Mouse (Mus musculus) cerebellum, adult 8-10 months (tissue): ENCODE results near the gene Vps8.

Experiments used
- DNase-seq: peaks from one replicate; pipeline ENCODE4 v3.0.0; 2022

Vps8 gene

DNA sequence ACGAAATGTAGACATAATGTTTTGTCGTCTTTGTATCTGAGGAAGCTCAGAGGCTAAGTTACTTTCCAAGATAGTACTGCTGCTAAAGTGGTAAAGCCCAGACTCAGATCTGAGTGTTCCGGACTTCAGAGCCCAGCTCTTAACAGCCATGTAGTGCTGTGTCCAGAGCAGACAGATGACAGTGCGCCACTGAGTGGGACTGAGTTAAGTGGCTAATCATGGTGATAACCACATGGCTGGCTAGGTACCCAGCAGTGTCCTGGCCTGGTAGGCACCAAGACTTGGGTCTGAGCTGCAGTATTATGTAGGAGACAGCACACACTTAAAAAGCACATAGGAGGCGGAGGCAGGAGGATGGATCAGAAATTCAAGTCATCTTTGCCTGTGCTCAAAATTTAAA is 60.9 kb downstream of the Vps8 start:
- DNase-seq: no peak

DNA sequence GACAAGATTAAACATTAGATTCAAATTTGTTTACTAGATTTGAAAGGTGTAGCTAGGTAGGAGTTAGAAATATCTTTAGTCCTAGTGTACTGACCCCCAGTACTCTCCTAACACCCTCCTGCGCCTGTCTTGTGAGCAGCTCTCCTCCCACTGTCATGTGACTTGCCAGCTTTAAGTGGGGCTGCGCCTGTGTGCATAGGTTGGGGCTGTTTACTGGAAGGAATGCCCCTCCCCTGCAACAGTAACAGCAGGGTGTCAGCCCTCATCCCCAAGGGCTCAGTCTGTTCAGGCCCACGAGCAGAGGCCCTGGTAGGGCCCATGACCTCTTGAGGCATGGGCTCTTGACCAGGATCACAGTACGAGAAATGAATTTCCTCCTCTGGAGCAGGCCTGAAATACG is 62.8 kb downstream of the Vps8 start:
- DNase-seq: no peak

DNA sequence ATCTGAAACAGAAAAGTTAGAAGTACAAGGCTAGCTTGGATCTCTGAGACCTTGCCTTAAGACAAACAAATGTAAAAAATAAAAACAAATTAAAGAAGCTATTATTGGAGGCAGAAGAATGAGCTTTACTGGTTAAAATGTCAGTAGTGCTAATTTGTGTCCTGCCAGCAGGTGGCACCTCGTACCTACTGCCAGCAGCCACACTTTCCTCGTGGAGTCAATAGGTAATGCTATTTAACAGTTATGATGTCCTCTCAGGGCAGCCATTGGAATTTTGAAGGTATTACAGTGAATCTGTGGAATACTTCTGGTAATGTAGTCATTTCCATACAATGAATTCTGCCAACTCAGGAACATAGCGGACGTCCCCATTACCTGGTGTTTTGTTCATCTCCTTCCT is 65.5 kb downstream of the Vps8 start:
- DNase-seq: peak; percentile 19

GRCm38 (mm10) chr16:21492346-21492745 is 69.4 kb downstream of the Vps8 start:
- DNase-seq: no peak

DNA sequence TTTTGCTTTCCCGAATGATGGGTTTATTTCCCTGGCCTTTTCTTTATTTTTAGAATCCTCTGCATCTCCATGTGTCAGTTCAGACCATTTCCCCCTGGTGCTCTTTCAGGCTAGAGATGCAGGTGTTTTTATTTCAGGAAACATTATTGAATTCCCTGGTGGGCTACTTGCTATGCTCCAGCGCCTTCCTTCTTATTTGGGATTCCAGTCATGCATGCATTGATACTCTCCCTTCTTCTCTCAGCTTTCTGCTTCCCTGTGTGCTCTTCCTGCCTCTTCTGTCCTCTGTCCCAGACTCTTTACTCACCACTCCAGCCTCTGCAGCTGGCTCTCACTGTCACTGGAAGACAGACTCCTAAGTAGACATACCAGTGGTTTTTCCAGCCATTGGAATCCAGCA is 70.0 kb downstream of the Vps8 start:
- no peak for DNase-seq

GRCm38 (mm10) chr16:21494681-21495080 is 71.8 kb downstream of the Vps8 start:
- no peak for DNase-seq

- DNase-seq: no peak
Observed at GRCm38 (mm10) chr16:21496799-21497198, 73.9 kb downstream of the Vps8 start.

DNA sequence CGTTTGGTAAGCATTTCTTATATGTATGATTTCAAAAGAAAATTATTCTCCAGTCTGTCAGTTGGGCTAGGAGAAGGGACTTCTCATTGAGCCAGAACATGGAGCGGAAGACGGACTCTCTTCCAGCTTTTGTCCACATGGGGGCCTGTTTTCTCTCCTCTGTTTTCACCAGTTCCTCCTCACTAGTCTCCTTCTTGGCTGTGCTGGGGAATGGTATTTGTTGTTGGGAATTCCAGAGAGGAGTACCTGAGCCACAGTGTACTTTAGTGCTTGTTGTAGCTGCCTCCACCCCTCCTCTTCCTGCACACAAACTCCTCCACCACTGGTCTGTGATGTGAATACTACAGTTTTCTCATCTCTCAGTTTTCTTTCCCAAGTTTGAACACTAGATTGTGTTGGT is 74.7 kb downstream of the Vps8 start:
- no peak for DNase-seq

GRCm38 (mm10) chr16:21498984-21499383 is 76.1 kb downstream of the Vps8 start:
- DNase-seq: no peak

DNA sequence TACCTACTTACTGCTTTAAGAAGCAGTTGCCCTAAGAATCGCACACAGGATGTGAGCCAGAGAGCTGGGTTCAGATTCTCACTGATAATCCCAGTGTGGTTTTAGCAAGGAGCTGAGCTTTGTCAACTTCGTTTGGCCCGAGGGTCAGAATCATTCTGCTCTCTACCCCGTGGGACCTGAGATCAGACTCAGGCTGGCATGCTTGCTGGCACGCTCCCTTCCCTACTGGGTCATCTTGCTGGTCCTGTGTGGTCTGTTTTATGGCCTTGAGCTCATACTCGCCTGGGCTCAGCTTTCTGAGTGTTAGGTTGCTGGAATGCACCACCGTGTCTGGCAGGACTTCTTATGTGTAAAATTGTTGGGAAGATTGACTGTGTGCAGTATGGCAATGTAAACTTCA is 76.7 kb downstream of the Vps8 start:
- no peak for DNase-seq

- DNase-seq: no peak
Observed at GRCm38 (mm10) chr16:21518833-21519232, 95.9 kb downstream of the Vps8 start.

DNA sequence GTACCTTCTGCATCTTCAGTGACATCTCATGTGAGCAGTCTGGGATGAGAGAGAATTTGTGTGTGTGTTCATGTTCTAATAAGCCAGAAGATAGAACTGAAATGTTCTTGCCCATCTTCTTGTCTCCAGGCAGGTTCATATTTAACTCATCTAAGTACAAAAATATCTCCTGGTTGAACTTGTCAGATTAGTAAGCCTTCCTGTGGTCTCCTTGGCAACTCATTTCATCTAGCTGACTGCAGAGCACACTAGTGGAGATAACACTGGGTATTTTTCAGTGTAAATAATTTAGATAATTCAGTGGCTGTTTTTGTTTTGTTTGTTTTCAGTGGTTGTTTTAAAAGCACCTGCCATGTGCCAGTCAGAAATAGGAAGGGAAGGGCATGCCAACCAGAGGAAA is 96.9 kb downstream of the Vps8 start:
- no peak for DNase-seq

DNA sequence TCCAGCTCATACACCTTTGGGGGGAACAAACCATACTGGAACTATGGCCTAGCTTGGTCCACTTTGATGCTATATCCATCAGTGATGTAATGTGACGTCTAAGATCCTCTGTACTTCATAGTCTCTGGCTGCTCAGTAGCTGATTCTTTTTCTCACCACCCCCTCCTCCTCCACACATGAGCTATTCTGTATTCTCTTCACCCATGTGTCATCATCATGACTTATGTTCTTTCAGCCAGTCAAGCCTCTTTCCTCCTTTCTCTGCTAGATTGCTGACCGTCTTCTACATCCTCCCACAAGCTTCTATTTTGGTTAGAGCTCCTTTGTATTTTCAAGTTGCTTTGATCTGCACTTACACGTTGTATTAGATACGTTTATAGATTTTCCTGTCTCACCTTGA is 100.8 kb downstream of the Vps8 start:
- no peak for DNase-seq

GRCm38 (mm10) chr16:21525376-21525775 is 102.5 kb downstream of the Vps8 start:
- DNase-seq: no peak

DNA sequence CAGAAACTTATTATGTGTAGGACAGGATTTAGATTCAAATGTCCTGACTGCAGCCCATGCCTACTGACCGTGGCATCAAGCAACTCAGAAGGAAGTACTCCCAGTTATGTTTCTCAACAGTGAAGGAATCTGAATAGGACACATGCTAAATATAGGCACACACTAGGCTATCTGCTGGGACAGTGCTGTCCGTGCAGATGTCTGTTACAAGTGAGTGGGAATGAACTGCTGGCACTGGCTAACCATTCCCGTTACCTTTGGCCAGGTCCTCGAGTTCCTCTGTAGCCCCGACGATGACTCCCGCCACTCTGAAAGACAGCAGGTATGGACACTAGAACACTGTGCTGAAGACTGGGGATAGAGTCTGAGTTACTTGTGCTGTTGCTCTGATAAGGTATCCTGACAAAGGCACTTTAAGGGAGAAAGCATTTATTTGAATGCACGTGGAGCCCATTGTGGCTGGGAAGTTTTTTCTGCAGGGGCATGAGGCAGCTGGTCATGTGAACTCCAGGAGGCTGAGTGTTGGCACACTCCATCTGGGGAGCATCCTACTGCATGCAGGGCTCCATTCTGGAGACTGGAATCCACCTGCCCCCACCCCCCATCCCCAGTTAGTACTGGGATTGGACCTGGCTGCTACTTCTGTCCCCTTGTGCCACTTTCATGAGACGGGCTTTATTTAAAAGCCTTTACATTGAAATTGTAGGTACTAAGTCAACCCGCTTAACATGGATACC is 104.5 kb downstream of the Vps8 start:
- DNase-seq: no peak

- no peak for DNase-seq
Observed at GRCm38 (mm10) chr16:21533503-21533902, 110.6 kb downstream of the Vps8 start.

DNA sequence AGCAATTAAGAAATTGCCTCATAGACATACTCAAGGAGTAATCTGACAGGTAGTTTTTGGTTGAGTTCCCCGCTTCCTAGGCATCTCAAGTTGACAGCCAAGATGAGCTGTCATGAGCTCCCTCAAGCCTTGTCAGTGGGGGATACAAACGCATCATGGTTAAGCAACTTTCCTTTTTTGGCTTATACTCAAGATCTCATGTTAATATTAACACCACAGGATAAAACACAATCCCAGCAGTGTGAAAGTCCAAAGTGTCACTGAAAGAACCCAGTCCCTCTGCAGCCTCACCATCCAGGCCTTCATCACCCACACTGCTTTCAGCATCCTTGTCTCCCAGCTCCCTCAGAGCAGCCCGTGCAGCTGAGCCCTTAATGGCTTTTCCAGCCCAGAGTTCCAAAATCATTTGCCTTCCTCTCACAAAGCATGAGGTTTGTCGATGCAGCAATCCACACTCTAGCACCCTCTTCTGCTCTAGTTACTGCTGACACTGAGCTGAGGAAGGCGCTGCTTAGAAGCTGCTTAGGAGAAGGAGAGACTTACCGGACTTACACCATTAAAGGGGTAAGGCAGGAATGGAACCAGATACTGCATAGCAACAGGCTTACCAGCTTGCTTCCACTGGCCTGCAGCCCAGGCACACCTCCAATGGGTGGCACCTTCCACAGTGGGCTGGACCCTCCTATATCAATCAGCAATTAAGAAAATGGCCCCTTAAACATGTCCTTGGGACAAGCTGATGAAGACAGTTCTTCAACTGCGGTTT is 113.5 kb downstream of the Vps8 start:
- DNase-seq: no peak

- no peak for DNase-seq
Observed at GRCm38 (mm10) chr16:21537312-21537711, 114.4 kb downstream of the Vps8 start.

DNA sequence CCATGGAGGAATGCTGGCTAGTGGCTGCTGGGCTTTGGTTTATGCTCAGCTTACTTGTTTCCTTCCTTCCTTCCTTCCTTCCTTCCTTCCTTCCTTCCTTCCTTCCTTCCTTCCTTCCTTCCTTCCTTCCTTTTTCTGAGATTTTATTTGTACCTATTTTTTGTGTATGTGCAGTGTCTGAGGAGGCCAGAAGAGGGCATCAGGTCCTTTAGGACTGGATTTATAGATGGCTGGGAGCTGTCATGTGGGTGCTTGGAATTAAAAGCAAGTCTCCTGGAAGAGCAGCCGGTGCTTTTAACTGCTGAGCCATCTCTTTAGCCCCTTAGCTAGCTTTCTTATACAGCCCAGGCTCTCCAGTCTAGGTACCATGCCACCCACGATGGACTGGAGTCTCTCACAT is 116.0 kb downstream of the Vps8 start:
- DNase-seq: no peak

DNA sequence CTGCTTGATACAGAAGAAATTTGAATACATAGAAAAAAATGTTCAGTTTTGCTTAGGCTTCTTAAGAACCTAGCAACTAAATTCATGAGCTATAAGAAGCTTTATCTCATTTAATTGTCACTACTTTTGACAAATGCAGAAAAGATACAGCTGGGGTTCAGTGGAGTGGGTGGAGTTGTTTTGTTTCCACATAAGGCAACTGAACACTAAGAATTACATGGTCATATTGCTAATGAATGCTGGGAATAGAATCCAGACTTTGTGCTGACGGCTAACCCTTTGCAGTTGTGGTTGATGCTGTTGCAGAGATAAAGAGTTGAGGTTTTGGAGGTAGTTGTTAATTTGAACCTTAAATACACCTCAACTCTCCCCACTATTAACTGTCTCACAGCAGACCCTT is 119.6 kb downstream of the Vps8 start:
- DNase-seq: no peak

- no peak for DNase-seq
Observed at GRCm38 (mm10) chr16:21547446-21547845, 124.5 kb downstream of the Vps8 start.

- no peak for DNase-seq
Observed at GRCm38 (mm10) chr16:21549751-21550150, 126.8 kb downstream of the Vps8 start.

DNA sequence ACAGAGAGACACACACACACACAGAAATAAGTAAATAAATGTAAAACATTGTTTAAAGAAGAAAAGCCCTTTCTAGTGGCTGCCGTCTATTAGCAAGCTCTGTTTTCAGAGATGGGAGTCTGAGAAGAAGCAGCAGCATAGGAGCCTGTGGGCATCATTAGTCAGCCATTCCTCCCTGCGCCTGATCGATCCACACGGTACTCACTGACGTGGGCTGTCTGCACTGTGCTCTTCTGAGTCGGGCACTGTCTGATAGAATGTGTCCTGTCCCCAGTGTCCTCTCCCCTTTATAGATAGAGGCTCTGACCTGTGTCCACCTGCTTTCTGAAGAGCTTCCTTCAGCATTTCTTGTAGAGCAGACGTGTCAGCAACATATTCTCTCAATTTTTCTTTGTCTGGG is 127.5 kb downstream of the Vps8 start:
- DNase-seq: no peak

GRCm38 (mm10) chr16:21553506-21553905 is 130.6 kb downstream of the Vps8 start:
- no peak for DNase-seq
